Mouse (Mus musculus) liver, embryonic 11.5 days (tissue): ENCODE data around the gene Snd1. TPM values are rescaled to one million over a fixed set of nuclear protein-coding genes. Genes with fewer than 3 reads are reported as not detected.

Experiments
- ATAC-seq: fragments of 200-750 bp; cut with Nextera tagmentation; replicated peaks from 2 replicates; pipeline ENCODE4 v1.8.0; 2017; ENCODE audit warnings: moderate number of reproducible peaks, mild to moderate bottlenecking, moderate TSS enrichment, moderate library complexity; ENCODE audit not compliant: low FRiP score
- DNase-seq: peaks from one replicate; pipeline ENCODE4 v3.0.0-alpha.2; 2017; ENCODE audit warnings: low spot score
- H3K27ac ChIP-seq: fragments of 300-500 bp; sonication (generic); 2 replicates; pipeline ENCODE4 v1.5.1; 2014; ENCODE audit warnings: mild to moderate bottlenecking, low read depth, low read length, control low read depth
- H3K27me3 ChIP-seq: fragments of 300-500 bp; sonication (generic); replicated peaks from 2 replicates; pipeline ENCODE4 v1.6.1; 2014; ENCODE audit warnings: low read length, mixed read lengths; ENCODE audit not compliant: control insufficient read depth, insufficient read depth
- H3K36me3 ChIP-seq: fragments of 300-500 bp; sonication (generic); 2 replicates; pipeline ENCODE4 v1.6.1; 2014; ENCODE audit warnings: mild to moderate bottlenecking, low read length, moderate library complexity, mixed read lengths; ENCODE audit not compliant: control insufficient read depth, insufficient read depth
- H3K4me1 ChIP-seq: fragments of 300-500 bp; sonication (generic); replicated peaks from 2 replicates; pipeline ENCODE4 v1.6.1; 2014; ENCODE audit warnings: low read length, mixed read lengths; ENCODE audit not compliant: control insufficient read depth, insufficient read depth
- H3K4me2 ChIP-seq: fragments of 300-500 bp; sonication (generic); 2 replicates; pipeline ENCODE4 v1.6.1; 2014; ENCODE audit warnings: mild to moderate bottlenecking, control low read depth, moderate library complexity
- H3K4me3 ChIP-seq: fragments of 300-500 bp; sonication (generic); 2 replicates; pipeline ENCODE4 v1.5.1; 2014; ENCODE audit warnings: low read depth, low read length, control low read depth
- H3K9ac ChIP-seq: fragments of 300-500 bp; sonication (generic); 2 replicates; pipeline ENCODE4 v1.6.1; 2014; ENCODE audit warnings: low read depth, low read length, control low read depth
- H3K9me3 ChIP-seq: fragments of 300-500 bp; sonication (generic); 2 replicates; pipeline ENCODE4 v1.6.1; 2016; ENCODE audit warnings: low read length, inconsistent platforms, mixed read lengths; ENCODE audit not compliant: control insufficient read depth
- WGBS: fragments of 180-500 bp; shearing (Covaris S2); extraction: QIAGEN DNeasy Blood & Tissue Kit; methylation state at CpG from one replicate; pipeline ENCODE4 v1.1.7; 2014; 5-methylcytosine and 5-hydroxymethylcytosine counted together
- polyA plus RNA-seq: library from polyadenylated mRNA; unstranded; fragments of >200 nt; fragmentation: Nextera tagmentation; extraction: Ambion mirVana; gene quantifications from 2 replicates; pipeline ENCODE4 v1.2.1, GENCODE M21; 2014

Snd1 gene
- polyA plus RNA-seq, 1 experiment from 2014 or later: 107 TPM

- no peaks in the 10 kb centered on the region for H3K9me3 ChIP-seq
Measured at GRCm38 (mm10) chr6:28762132-28762775, 287.3 kb downstream of the Snd1 start.

GRCm38 (mm10) chr6:28766622-28767021, 291.7 kb downstream of the Snd1 start:
- H3K9ac ChIP-seq: no peak overlapping the region
- H3K4me2 ChIP-seq: no peak overlapping the region
- H3K27me3 ChIP-seq: no peaks in the 10 kb centered on the region
- no peak overlapping the region for H3K4me3 ChIP-seq
- H3K27ac ChIP-seq: no peak overlapping the region
- no peaks in the 10 kb centered on the region for H3K4me1 ChIP-seq
- H3K36me3 ChIP-seq: peaks cover 3% of the 10 kb centered on the region; the same call in 1 of the 2 replicates
- DNase-seq: no peak
- WGBS: 68% methylated on average over 3 of the region's 3 CpGs
- no peak for ATAC-seq
- no peaks in the 10 kb centered on the region for H3K9me3 ChIP-seq

More at GRCm38 (mm10) chr6:28762132-28762775, 287.3 kb downstream of the Snd1 start:
- ATAC-seq (no peak), DNase-seq (no peak)
- H3K27me3 ChIP-seq: no peaks in the 10 kb centered on the region
- H3K27ac ChIP-seq: no peak overlapping the region
- 49% methylated on average over 5 of the region's 5 CpGs for WGBS
- H3K36me3 ChIP-seq: no peaks in the 10 kb centered on the region
- no peaks in the 10 kb centered on the region for H3K4me1 ChIP-seq
- no peak overlapping the region for H3K9ac ChIP-seq
- H3K4me3 ChIP-seq: no peak overlapping the region
- no peak overlapping the region for H3K4me2 ChIP-seq

GRCm38 (mm10) chr6:28767891-28768481, 293.0 kb downstream of the Snd1 start:
- Histone ChIP-seq H3K27ac (no peak overlapping the region), H3K4me3 (no peak overlapping the region), H3K9me3 (no peaks in the 10 kb centered on the region), H3K4me2 (no peak overlapping the region), H3K4me1 (no peaks in the 10 kb centered on the region), H3K9ac (no peak overlapping the region), H3K27me3 (no peaks in the 10 kb centered on the region), H3K36me3 (peaks cover 3% of the 10 kb centered on the region; the same call in 1 of the 2 replicates)
- ATAC-seq (no peak), DNase-seq (no peak)
- 81% methylated on average over 6 of the region's 6 CpGs for WGBS

- ATAC-seq (no peak), DNase-seq (no peak)
Measured at GRCm38 (mm10) chr6:28771331-28771730, 296.4 kb downstream of the Snd1 start.

GRCm38 (mm10) chr6:28781696-28782095, 306.8 kb downstream of the Snd1 start:
- Histone ChIP-seq H3K9ac (no peak overlapping the region), H3K4me3 (no peak overlapping the region), H3K27ac (no peak overlapping the region), H3K27me3 (no peaks in the 10 kb centered on the region), H3K9me3 (no peaks in the 10 kb centered on the region), H3K36me3 (no peaks in the 10 kb centered on the region; the same call in 1 of the 2 replicates), H3K4me1 (peaks cover 4% of the 10 kb centered on the region; the same call in 1 of the 2 replicates), H3K4me2 (no peak overlapping the region)
- ATAC-seq (no peak), DNase-seq (no peak)
- 75% methylated on average over 3 of the region's 3 CpGs for WGBS

More at GRCm38 (mm10) chr6:28771331-28771730, 296.4 kb downstream of the Snd1 start:
- Histone ChIP-seq H3K4me2 (no peak overlapping the region), H3K9ac (no peak overlapping the region), H3K4me1 (no peaks in the 10 kb centered on the region), H3K36me3 (peaks cover 3% of the 10 kb centered on the region; the same call in 1 of the 2 replicates), H3K27me3 (no peaks in the 10 kb centered on the region), H3K4me3 (no peak overlapping the region), H3K27ac (no peak overlapping the region), H3K9me3 (no peaks in the 10 kb centered on the region)
- WGBS: 64% methylated on average over 2 of the region's 2 CpGs

- Histone ChIP-seq H3K27ac (0 out of 2 replicates have a peak overlapping the region, but pooled peaks have one; percentile 0), H3K27me3 (no peaks in the 10 kb centered on the region), H3K36me3 (no peaks in the 10 kb centered on the region; the same call in 1 of the 2 replicates)
Measured at GRCm38 (mm10) chr6:28783082-28783647, 308.2 kb downstream of the Snd1 start.

GRCm38 (mm10) chr6:28783953-28784352, 309.0 kb downstream of the Snd1 start:
- 83% methylated on average over 5 of the region's 5 CpGs for WGBS
- Histone ChIP-seq H3K4me2 (no peak overlapping the region), H3K4me3 (no peak overlapping the region), H3K4me1 (peaks cover 11% of the 10 kb centered on the region), H3K9ac (no peak overlapping the region), H3K27ac (no peak overlapping the region), H3K9me3 (no peaks in the 10 kb centered on the region), H3K27me3 (no peaks in the 10 kb centered on the region), H3K36me3 (no peaks in the 10 kb centered on the region; the same call in 1 of the 2 replicates)
- ATAC-seq (no peak), DNase-seq (no peak)

More at GRCm38 (mm10) chr6:28783082-28783647, 308.2 kb downstream of the Snd1 start:
- Histone ChIP-seq H3K4me1 (peaks cover 11% of the 10 kb centered on the region), H3K4me2 (no peak overlapping the region), H3K9me3 (no peaks in the 10 kb centered on the region), H3K4me3 (no peak overlapping the region), H3K9ac (no peak overlapping the region)
- ATAC-seq (no peak), DNase-seq (no peak)
- WGBS: 81% methylated on average over 4 of the region's 4 CpGs

- H3K27ac ChIP-seq: no peak overlapping the region
- H3K36me3 ChIP-seq: no peaks in the 10 kb centered on the region; the same call in 1 of the 2 replicates
- ATAC-seq: peak; percentile 34; the same call in 1 of the 2 replicates
Measured at GRCm38 (mm10) chr6:28785770-28786169, 310.8 kb downstream of the Snd1 start.

More at GRCm38 (mm10) chr6:28785770-28786169, 310.8 kb downstream of the Snd1 start:
- WGBS: 32% methylated on average over 8 of the region's 8 CpGs
- H3K9ac ChIP-seq: no peak overlapping the region
- H3K27me3 ChIP-seq: no peaks in the 10 kb centered on the region
- no peaks in the 10 kb centered on the region for H3K9me3 ChIP-seq
- no peak overlapping the region for H3K4me3 ChIP-seq
- DNase-seq: no peak
- peaks cover 13% of the 10 kb centered on the region for H3K4me1 ChIP-seq
- no peak overlapping the region for H3K4me2 ChIP-seq
